Mouse (Mus musculus): ENCODE data around the gene Aimp2.

DNA sequence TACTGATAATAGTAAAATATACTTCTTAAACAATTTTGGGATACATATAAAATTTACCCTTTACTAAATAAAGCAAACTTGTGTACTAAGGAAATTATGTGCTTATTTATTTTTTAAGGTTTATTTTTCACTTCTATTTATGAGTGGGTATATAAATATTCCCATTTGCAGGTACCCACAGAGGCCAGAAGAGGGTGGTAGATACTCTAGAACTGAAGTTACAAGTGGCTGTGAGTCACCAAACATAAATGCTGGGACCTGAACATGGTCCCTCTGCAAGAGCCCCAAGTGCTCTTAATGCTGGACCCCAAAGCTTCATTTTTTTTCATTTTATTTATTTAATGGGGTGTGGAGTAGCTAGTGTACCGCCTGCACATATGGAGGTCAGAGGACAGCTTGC, 24.2 kb upstream of the Aimp2 start:
- TF ChIP-seq CTCF (IDR thresholded peaks at IDR 0.05; ENCODE audit: low read depth, low read length) = no peak
- no peak for TF ChIP-seq POLR2A (IDR thresholded peaks at IDR 0.05; ENCODE audit: insufficient read depth, low read length)
- TF ChIP-seq EP300 (IDR thresholded peaks at IDR 0.05; ENCODE audit: insufficient read depth, low read depth, low read length) = no peak
